Mouse (Mus musculus) layer of hippocampus, postnatal 36 days (tissue): ENCODE measurements around the gene Atp10a. TPM values are rescaled to one million over a fixed set of nuclear protein-coding genes. Genes with fewer than 3 reads are reported as not detected.
A peak's percentile ranks its signal among the peaks of the same experiment; 100 is the strongest.

Source experiments
- DNase-seq, 2 experiments: peaks; one replicate each; pipeline ENCODE4 v3.0.0; 2022
- total RNA-seq, 2 experiments: library from RNA; stranded (reverse); gene quantifications; 2 replicates each; pipeline ENCODE4 v1.2.3; 2021

The Atp10a gene
- total RNA-seq = 1 to 10 TPM; 6.8 to 7.9 TPM

GRCm38 (mm10) chr7:58655866-58656265 is at the start of gene Atp10a:
Gene Atp10a (plus strand): TSS chr7:58656166.
- DNase-seq = no peak

- DNase-seq = no peak
Measured at GRCm38 (mm10) chr7:58618048-58618447, 37.9 kb upstream of the Atp10a start.

- DNase-seq = no peak
Measured at GRCm38 (mm10) chr7:58626305-58627155, 29.4 kb upstream of the Atp10a start.

- no peak for DNase-seq
Measured at GRCm38 (mm10) chr7:58627381-58627780, 28.6 kb upstream of the Atp10a start.

GRCm38 (mm10) chr7:58629233-58629632 is 26.7 kb upstream of the Atp10a start:
- no peak for DNase-seq

GRCm38 (mm10) chr7:58633683-58634082 is 22.3 kb upstream of the Atp10a start:
- no peak for DNase-seq

- no peak for DNase-seq
Measured at GRCm38 (mm10) chr7:58639676-58640075, 16.3 kb upstream of the Atp10a start.

- no peak for DNase-seq
Measured at GRCm38 (mm10) chr7:58640456-58640855, 15.5 kb upstream of the Atp10a start.

GRCm38 (mm10) chr7:58641916-58642315 is 14.1 kb upstream of the Atp10a start:
- DNase-seq = no peak

- no peak for DNase-seq
Measured at GRCm38 (mm10) chr7:58647404-58647803, 8.6 kb upstream of the Atp10a start.

GRCm38 (mm10) chr7:58657913-58658789 is 2.2 kb downstream of the Atp10a start:
- DNase-seq = peak; percentile 23 to 29

GRCm38 (mm10) chr7:58658790-58659405 is 2.9 kb downstream of the Atp10a start:
- no peak for DNase-seq

GRCm38 (mm10) chr7:58660046-58660445 is 4.1 kb downstream of the Atp10a start:
- no peak for DNase-seq

- no peak for DNase-seq
Measured at GRCm38 (mm10) chr7:58660665-58661064, 4.7 kb downstream of the Atp10a start.

- DNase-seq = no peak
Measured at GRCm38 (mm10) chr7:58661076-58661475, 5.1 kb downstream of the Atp10a start.

- DNase-seq = no peak
Measured at GRCm38 (mm10) chr7:58668617-58669016, 12.7 kb downstream of the Atp10a start.

GRCm38 (mm10) chr7:58676075-58676474 is 20.1 kb downstream of the Atp10a start:
- no peak for DNase-seq

- no peak for DNase-seq
Measured at GRCm38 (mm10) chr7:58677111-58677805, 21.3 kb downstream of the Atp10a start.

GRCm38 (mm10) chr7:58685967-58686366 is 30.0 kb downstream of the Atp10a start:
- no peak for DNase-seq

GRCm38 (mm10) chr7:58686573-58686972 is 30.6 kb downstream of the Atp10a start:
- no peak for DNase-seq

- DNase-seq = no peak
Measured at GRCm38 (mm10) chr7:58686997-58687396, 31.0 kb downstream of the Atp10a start.
